ENCODE assay signal across 8 mouse cellular contexts in the genomic region with DNA sequence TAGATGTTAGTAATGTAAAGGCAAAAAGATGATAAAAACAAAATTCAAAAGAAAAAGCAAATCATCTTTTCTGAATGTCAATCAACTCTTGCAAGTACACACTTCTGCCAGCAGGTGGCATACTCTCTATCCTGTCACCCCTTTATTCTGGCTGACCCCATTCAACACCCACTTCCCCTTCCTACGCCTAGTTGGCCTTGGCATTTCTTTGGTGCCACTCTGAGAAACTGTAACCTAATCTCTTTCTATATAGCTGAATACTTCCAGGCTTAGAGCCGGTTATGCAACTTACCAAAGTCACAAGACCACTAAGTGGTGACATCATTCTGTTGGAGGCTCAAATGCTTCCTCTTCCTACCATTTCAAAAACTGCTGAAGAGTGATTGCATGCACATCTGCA.
DNase-seq lines count a peak whose midpoint lies in the region; ATAC-seq lines count a peak whose summit lies in the region.

No protein-coding gene starts in this region.

- no peak overlapping the region for H3K9ac ChIP-seq in hindbrain, embryonic 16.5 days (ENCODE audit: low read depth, low read length)
- no peak overlapping the region for H3K9ac ChIP-seq in neural tube, embryonic 15.5 days (replicated peaks)

- no peaks in the 10 kb centered on the region for H3K4me1 ChIP-seq in hindbrain, embryonic 10.5 days (replicated peaks)
- H3K4me1 ChIP-seq in hindbrain, embryonic 16.5 days (ENCODE audit: control insufficient read depth, insufficient read depth, low read depth, low read length) = no peaks in the 10 kb centered on the region
- H3K4me1 ChIP-seq in neural tube, embryonic 15.5 days = no peaks in the 10 kb centered on the region

- H3K36me3 ChIP-seq in hindbrain, embryonic 10.5 days = no peaks in the 10 kb centered on the region
- H3K36me3 ChIP-seq in hindbrain, embryonic 16.5 days (ENCODE audit: control insufficient read depth, insufficient read depth, low read length) = no peaks in the 10 kb centered on the region
- no peaks in the 10 kb centered on the region for H3K36me3 ChIP-seq in neural tube, embryonic 15.5 days
- no peaks in the 10 kb centered on the region for H3K36me3 ChIP-seq in splenic B cell, adult 2 months (ENCODE audit: control insufficient read depth, insufficient read depth, low read length, poor library complexity, severe bottlenecking)

- no peak for ATAC-seq in hindbrain, embryonic 16.5 days
- ATAC-seq in neural tube, embryonic 15.5 days (ENCODE audit: low FRiP score) = no peak

- H3K4me3 ChIP-seq in hindbrain, embryonic 10.5 days = no peak overlapping the region
- no peak overlapping the region for H3K4me3 ChIP-seq in hindbrain, embryonic 16.5 days (ENCODE audit: low read length)
- no peak overlapping the region for H3K4me3 ChIP-seq in neural tube, embryonic 15.5 days (replicated peaks)

- H3K27me3 ChIP-seq in hindbrain, embryonic 10.5 days (ENCODE audit: insufficient read depth, poor library complexity, severe bottlenecking) = no peaks in the 10 kb centered on the region
- H3K27me3 ChIP-seq in hindbrain, embryonic 16.5 days (replicated peaks; ENCODE audit: control insufficient read depth, insufficient read depth, low read length) = no peaks in the 10 kb centered on the region
- H3K27me3 ChIP-seq in neural tube, embryonic 15.5 days (replicated peaks) = no peaks in the 10 kb centered on the region
- H3K27me3 ChIP-seq in splenic B cell, adult 2 months (ENCODE audit: control insufficient read depth, insufficient read depth, low read length, poor library complexity, severe bottlenecking) = no peaks in the 10 kb centered on the region

- H3K9me3 ChIP-seq in hindbrain, embryonic 10.5 days = no peaks in the 10 kb centered on the region
- no peaks in the 10 kb centered on the region for H3K9me3 ChIP-seq in hindbrain, embryonic 16.5 days (ENCODE audit: control insufficient read depth, low read length)
- H3K9me3 ChIP-seq in neural tube, embryonic 15.5 days (replicated peaks) = no peaks in the 10 kb centered on the region

- WGBS in hindbrain, embryonic 10.5 days = 43% methylated on average over 2 of the region's 2 CpGs
- WGBS in hindbrain, embryonic 16.5 days = 44% methylated on average over 2 of the region's 2 CpGs
- 49% methylated on average over 2 of the region's 2 CpGs for WGBS in neural tube, embryonic 15.5 days

- no peak overlapping the region for H3K4me2 ChIP-seq in hindbrain, embryonic 16.5 days (ENCODE audit: low read length)
- H3K4me2 ChIP-seq in neural tube, embryonic 15.5 days = no peak overlapping the region

- peak; percentile 3 for DNase-seq in hindbrain, embryonic 10.5 days (ENCODE audit: low spot score)
- peak; percentile 13 for DNase-seq in neural tube, embryonic 10.5 days (ENCODE audit: extremely low spot score, low spot score)
- DNase-seq in embryo, embryonic 10 days (ENCODE audit: low spot score) = peak; percentile 44
- DNase-seq in splenic B cell, adult 2 months (ENCODE audit: low read depth, low spot score) = peak; percentile 41
- no peak for DNase-seq in thymus, postnatal 36 days
- no peak for DNase-seq in left cerebral cortex, postnatal 10 days (ENCODE audit: extremely low spot score in 1 of 2, low spot score in 2 of 2)

- intact Hi-C loops in left cerebral cortex, postnatal 10 days (cut with DNase I) = no loop called here

- H3K27ac ChIP-seq in hindbrain, embryonic 10.5 days = no peak overlapping the region
- H3K27ac ChIP-seq in hindbrain, embryonic 16.5 days (ENCODE audit: low read depth, low read length) = no peak overlapping the region
- no peak overlapping the region for H3K27ac ChIP-seq in neural tube, embryonic 15.5 days (replicated peaks)

Comparison
In these comparisons a context has a peak if more than half of its experiments do, and no peak if none do; other contexts are left out.
1. DNase-seq: peak in hindbrain, embryonic 10.5 days (single experiment), neural tube, embryonic 10.5 days (single experiment), embryo, embryonic 10 days (single experiment) and splenic B cell, adult 2 months (single experiment); none in thymus, postnatal 36 days (0 of 2) and left cerebral cortex, postnatal 10 days (0 of 2).